Mouse (Mus musculus) thymus, adult 2 months (tissue): Measurements from ENCODE around the gene Ezh1. TPM values are rescaled to one million over a fixed set of nuclear protein-coding genes. Genes with fewer than 3 reads are reported as not detected.

Experiments used
- DNase-seq: peaks from one replicate; pipeline ENCODE4 v3.0.0; 2021
- H3K27ac ChIP-seq: fragments of 200-500 bp; 2 replicates; pipeline ENCODE4 v1.5.1; 2012; ENCODE audit warnings: low read length, control low read depth; ENCODE audit not compliant: control insufficient read depth, insufficient read depth
- H3K27me3 ChIP-seq: fragments of 200-500 bp; 2 replicates; pipeline ENCODE4 v1.6.1; 2012; ENCODE audit warnings: mild to moderate bottlenecking, low read length, moderate library complexity, mixed read lengths; ENCODE audit not compliant: control insufficient read depth, insufficient read depth
- H3K36me3 ChIP-seq: fragments of 200-500 bp; 2 replicates; pipeline ENCODE4 v1.6.1; 2012; ENCODE audit warnings: mild to moderate bottlenecking, low read length, moderate library complexity; ENCODE audit not compliant: control insufficient read depth, insufficient read depth
- H3K4me1 ChIP-seq: fragments of 200-500 bp; replicated peaks from 2 replicates; pipeline ENCODE4 v1.6.1; 2012; ENCODE audit warnings: low read length; ENCODE audit not compliant: control insufficient read depth, insufficient read depth
- H3K4me3 ChIP-seq: fragments of 200-500 bp; 2 replicates; pipeline ENCODE4 v1.5.1; 2012; ENCODE audit warnings: mild to moderate bottlenecking, low read length, control low read depth, moderate library complexity; ENCODE audit not compliant: control insufficient read depth, insufficient read depth
- CTCF ChIP-seq: fragments of 200-500 bp; IDR thresholded peaks from 2 replicates; pipeline ENCODE4 v1.5.1; 2012; ENCODE audit warnings: mild to moderate bottlenecking, control low read depth, low read length, moderate library complexity, borderline replicate concordance; ENCODE audit not compliant: control insufficient read depth, poor library complexity, insufficient read depth; ENCODE audit errors: extremely low read depth
- POLR2A ChIP-seq: fragments of 200-500 bp; IDR thresholded peaks from 2 replicates; pipeline ENCODE4 v1.6.1; 2012; ENCODE audit warnings: mild to moderate bottlenecking, low read length, control low read depth, moderate library complexity; ENCODE audit not compliant: control insufficient read depth, poor library complexity, insufficient read depth; ENCODE audit errors: extremely low read depth
- WGBS: fragments of 180-500 bp; shearing (Covaris S2); methylation state at CpG from one replicate; pipeline ENCODE4 v1.1.7; 2018; 5-methylcytosine and 5-hydroxymethylcytosine counted together
- polyA plus RNA-seq: library from polyadenylated mRNA; depleted of rRNA; stranded (reverse); fragments of >200 nt; gene quantifications from 2 replicates; pipeline ENCODE4 v1.2.3, GENCODE M21; 2012

Gene Ezh1
- polyA plus RNA-seq, 1 experiment: 43.3 TPM

DNA sequence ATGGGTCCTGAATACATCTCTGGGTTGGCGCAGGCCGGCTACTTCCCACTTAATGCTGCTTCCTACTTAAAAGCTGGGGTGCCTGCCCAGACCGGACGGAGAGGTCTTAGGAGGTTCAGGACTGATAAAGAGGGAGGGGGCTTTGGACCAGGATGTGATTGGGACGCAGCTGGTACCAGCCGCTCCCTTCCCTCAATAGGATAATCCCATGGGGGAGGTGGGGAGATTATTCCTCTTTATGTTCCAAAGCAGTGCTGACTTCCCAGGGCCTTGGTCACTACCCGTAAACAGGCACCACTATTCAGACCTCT lies 20.4 kb upstream of the Ezh1 start:
- Histone ChIP-seq H3K27ac (no peak overlapping the region), H3K4me3 (peak overlapping the region; percentile 30), H3K27me3 (peaks cover 16% of the 10 kb centered on the region), H3K36me3 (no peaks in the 10 kb centered on the region), H3K4me1 (peaks cover 6% of the 10 kb centered on the region)
- no peak for TF ChIP-seq POLR2A
- no peak for TF ChIP-seq CTCF
- DNase-seq: no peak
- WGBS: 32% methylated on average over 7 of the region's 7 CpGs

DNA sequence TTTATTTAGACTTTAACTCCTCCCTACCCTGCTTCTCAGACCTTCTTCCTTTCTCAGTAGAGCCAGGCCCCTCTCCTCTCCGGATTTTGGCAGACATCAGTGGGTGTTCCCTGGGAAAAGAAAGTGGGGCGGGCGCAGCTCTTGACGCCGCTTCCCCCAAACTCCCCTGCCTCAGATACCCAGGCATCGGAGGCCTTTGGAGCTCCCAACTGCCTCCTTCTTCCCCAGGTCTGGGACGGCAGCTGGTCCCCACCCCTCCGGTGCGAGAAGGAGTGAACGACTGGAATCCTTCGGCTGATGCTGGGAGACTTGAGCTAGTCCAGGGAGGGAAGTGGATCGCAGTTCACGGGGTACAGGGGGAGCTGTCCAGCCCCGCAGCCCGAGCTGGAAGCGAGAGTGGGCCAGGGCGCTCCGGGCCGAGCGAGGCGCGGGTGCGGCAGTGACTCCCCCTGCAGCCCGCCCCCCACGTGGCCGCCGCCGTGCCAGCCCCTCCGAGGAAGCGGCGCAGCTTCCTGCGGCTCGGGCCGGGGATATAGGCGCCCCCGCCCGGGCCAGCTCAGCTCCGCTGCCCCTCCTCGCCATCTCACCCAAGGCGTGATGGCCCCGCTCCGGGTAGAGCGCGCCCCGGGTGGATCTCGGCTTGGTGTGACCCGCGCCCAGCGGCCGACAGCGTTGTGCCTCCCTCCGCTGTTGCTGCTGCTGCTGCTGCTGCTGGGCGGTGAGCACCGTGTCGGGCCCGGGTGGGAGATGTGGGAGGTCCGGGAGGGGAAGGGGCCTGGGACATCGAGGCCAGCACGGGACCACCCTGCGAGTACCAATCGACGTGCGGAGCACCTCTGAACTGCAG lies 19.8 kb upstream of the Ezh1 start, which contains the start of gene Ramp2:
Ramp2 (plus strand) TSS at position 174 of the 847 bp plus-strand sequence.
- H3K36me3 ChIP-seq: no peaks in the 10 kb centered on the region
- no peak within 1 kb of the TSS for H3K27ac ChIP-seq
- 7% methylated on average over 63 of the region's 63 CpGs for WGBS
- H3K27me3 ChIP-seq: peaks cover 16% of the 10 kb centered on the region
- TF ChIP-seq POLR2A: no peak
- TF ChIP-seq CTCF: 0 out of 2 replicates have a peak, but pooled peaks have one; percentile 11
- peak within 1 kb of the TSS; percentile 30 for H3K4me3 ChIP-seq
- DNase-seq: peak; percentile 52
- H3K4me1 ChIP-seq: peaks cover 6% of the 10 kb centered on the region

DNA sequence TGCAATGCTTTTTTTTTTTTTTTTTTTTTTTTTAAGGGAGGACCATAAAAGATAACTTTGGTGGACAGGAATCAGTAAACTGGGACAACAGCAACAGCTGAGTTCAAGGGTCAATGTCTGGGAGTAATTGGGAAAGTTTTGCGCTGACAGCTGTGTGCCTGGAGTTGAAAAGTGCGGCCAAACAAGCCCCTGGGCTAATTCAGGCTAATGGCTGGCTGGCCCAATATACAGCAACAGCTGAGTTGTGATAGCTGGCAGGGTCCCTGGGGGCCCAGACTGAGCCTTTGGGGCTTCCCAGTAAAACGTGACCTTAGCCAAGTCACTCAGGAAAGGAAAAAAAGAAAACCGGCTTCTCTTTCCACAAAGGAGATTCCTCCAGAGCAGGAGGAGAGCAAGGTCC lies 18.8 kb upstream of the Ezh1 start:
- Histone ChIP-seq H3K4me1 (peaks cover 6% of the 10 kb centered on the region), H3K36me3 (no peaks in the 10 kb centered on the region), H3K27me3 (peaks cover 16% of the 10 kb centered on the region), H3K27ac (no peak overlapping the region), H3K4me3 (no peak overlapping the region)
- DNase-seq: no peak
- no peak for TF ChIP-seq CTCF
- no peak for TF ChIP-seq POLR2A
- WGBS: 93% methylated on average over 4 of the region's 4 CpGs

DNA sequence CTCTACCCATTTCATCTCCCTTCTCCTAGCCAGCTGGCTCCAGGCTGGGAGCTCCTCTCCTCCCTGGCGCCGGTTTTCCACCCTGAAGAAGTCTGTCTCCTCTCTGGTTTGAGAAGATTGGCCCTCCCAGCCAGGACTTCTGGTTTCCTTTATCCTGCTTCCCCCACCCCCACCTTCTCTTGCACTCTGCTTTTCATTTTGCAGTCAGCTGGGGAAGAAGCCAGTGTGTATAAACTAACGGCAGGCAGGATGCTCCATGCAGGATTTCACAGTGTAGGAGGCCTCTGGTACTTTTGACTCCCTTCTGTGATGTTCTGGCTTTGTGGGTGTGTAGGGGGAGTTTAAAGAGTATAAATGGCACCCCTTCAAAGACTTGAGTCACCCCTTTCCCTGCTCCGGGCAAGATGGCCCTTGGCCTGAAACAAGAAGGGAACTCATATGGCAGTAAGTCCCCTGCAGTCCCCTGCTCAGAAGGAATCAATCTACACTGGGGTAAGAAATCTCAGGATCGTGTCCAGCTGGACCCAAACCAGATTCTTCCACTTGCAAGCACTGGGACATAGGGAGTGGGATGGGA lies 11.9 kb upstream of the Ezh1 start:
- Histone ChIP-seq H3K27me3 (no peaks in the 10 kb centered on the region), H3K36me3 (no peaks in the 10 kb centered on the region), H3K4me1 (no peaks in the 10 kb centered on the region), H3K27ac (no peak overlapping the region), H3K4me3 (no peak overlapping the region)
- TF ChIP-seq POLR2A (no peak), CTCF (no peak)
- DNase-seq: no peak
- WGBS: 93% methylated on average over 5 of the region's 5 CpGs

DNA sequence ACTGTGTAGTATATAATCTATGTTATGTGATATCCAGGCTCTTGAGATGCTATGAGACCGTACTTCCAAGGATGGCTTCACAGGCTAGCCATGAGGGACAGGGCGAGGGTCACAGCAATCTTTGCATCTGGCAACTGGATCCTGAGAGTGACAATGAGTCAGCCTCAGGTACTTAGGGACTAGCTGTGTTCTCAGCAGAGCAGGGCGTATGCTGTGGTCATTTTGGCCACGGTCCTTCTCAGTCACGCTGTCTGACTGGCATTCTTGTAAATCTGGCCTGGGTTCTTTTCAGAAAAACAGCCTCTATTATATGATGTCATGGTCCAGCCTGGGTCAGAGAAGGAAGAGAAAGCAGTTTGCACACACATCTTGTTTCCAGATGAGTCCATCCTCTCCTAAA lies 10.5 kb upstream of the Ezh1 start:
- no peak for TF ChIP-seq POLR2A
- TF ChIP-seq CTCF: no peak
- no peaks in the 10 kb centered on the region for H3K36me3 ChIP-seq
- no peaks in the 10 kb centered on the region for H3K4me1 ChIP-seq
- H3K27ac ChIP-seq: no peak overlapping the region
- no peak overlapping the region for H3K4me3 ChIP-seq
- WGBS: 97% methylated on average over 5 of the region's 5 CpGs
- DNase-seq: no peak
- H3K27me3 ChIP-seq: no peaks in the 10 kb centered on the region

DNA sequence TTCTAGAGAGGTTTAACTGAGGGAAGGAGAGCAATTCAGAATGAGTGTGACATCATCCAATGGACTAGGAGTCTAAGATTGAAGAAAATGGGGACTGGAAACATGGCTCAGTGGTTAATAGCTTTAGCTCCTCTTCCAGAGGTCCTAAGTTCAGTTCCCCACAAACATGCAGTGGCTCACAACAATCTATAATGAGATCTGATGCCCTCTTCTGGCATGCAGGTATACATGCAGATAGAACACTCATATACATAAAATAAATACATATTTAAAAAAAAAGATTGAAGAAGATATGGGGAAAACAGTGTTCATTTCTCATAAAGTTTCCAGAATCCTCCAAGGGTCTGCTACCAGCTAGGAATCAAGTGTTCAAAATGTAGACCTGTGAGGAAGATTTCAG lies 9.2 kb upstream of the Ezh1 start:
- Histone ChIP-seq H3K27ac (no peak overlapping the region), H3K4me3 (no peak overlapping the region), H3K4me1 (no peaks in the 10 kb centered on the region), H3K36me3 (no peaks in the 10 kb centered on the region), H3K27me3 (no peaks in the 10 kb centered on the region)
- DNase-seq: no peak
- TF ChIP-seq POLR2A: no peak
- no peak for TF ChIP-seq CTCF
